Mouse (Mus musculus) small intestine, adult 2 months (tissue): ENCODE results near the gene C87436. TPM values are rescaled to one million over a fixed set of nuclear protein-coding genes. Genes with fewer than 3 reads are reported as not detected.

Source experiments
- H3K27ac ChIP-seq: fragments of 200-500 bp; 2 replicates; pipeline ENCODE4 v1.5.1; 2012; ENCODE audit warnings: low read depth, low read length, control low read depth, inconsistent platforms; ENCODE audit not compliant: insufficient read depth
- H3K27me3 ChIP-seq: fragments of 200-500 bp; 2 replicates; pipeline ENCODE4 v1.6.1; 2012; ENCODE audit warnings: mild to moderate bottlenecking, moderate library complexity, low read length, inconsistent platforms; ENCODE audit not compliant: control insufficient read depth, insufficient read depth
- H3K36me3 ChIP-seq: fragments of 200-500 bp; 2 replicates; pipeline ENCODE4 v1.6.1; 2012; ENCODE audit warnings: mild to moderate bottlenecking, low read length, control low read depth, inconsistent platforms; ENCODE audit not compliant: control insufficient read depth, insufficient read depth
- H3K4me1 ChIP-seq: fragments of 200-500 bp; 2 replicates; pipeline ENCODE4 v1.6.1; 2012; ENCODE audit warnings: low read length, inconsistent platforms, mixed read lengths; ENCODE audit not compliant: control insufficient read depth, insufficient read depth, insufficient read length
- H3K4me3 ChIP-seq: fragments of 200-500 bp; 2 replicates; pipeline ENCODE4 v1.5.1; 2012; ENCODE audit warnings: low read depth, mild to moderate bottlenecking, control low read depth, inconsistent platforms, low read length, moderate library complexity
- CTCF ChIP-seq: fragments of 200-500 bp; IDR thresholded peaks from 2 replicates; pipeline ENCODE4 v1.5.1; 2012; ENCODE audit warnings: low read depth, mild to moderate bottlenecking, control low read depth, inconsistent platforms, low read length, moderate library complexity, mixed read lengths; ENCODE audit not compliant: insufficient replicate concordance, insufficient read length; ENCODE audit errors: extremely low read depth
- POLR2A ChIP-seq: fragments of 200-500 bp; IDR thresholded peaks from 2 replicates; pipeline ENCODE4 v1.6.1; 2012; ENCODE audit warnings: low read depth, mild to moderate bottlenecking, control low read depth, inconsistent platforms, low read length, moderate library complexity
- WGBS: fragments of 180-500 bp; shearing (Covaris S2); methylation state at CpG from one replicate; pipeline ENCODE4 v1.1.7; 2018; 5-methylcytosine and 5-hydroxymethylcytosine counted together
- polyA plus RNA-seq: library from polyadenylated mRNA; depleted of rRNA; stranded (reverse); fragments of >200 nt; gene quantifications from 2 replicates; pipeline ENCODE4 v1.2.3, GENCODE M21; 2012

The C87436 gene
- polyA plus RNA-seq, 1 experiment, result 4.1 TPM

GRCm38 (mm10) chr6:86396581-86397256, 41.5 kb upstream of the C87436 start, which contains the start of gene Pcyox1:
Pcyox1 (minus strand) TSS chr6:86397154.
- H3K27ac ChIP-seq, result peak within 1 kb of the TSS; percentile 72
- no peaks in the 10 kb centered on the region for H3K27me3 ChIP-seq
- H3K36me3 ChIP-seq, result peaks cover 9% of the 10 kb centered on the region
- WGBS, result 1% methylated on average over 51 of the region's 51 CpGs
- TF ChIP-seq CTCF (no peak), POLR2A (peak; percentile 60)
- H3K4me1 ChIP-seq, result peaks cover 7% of the 10 kb centered on the region; the same call in 1 of the 2 replicates
- peak within 1 kb of the TSS; percentile 81 for H3K4me3 ChIP-seq

- peaks cover 7% of the 10 kb centered on the region; the same call in 1 of the 2 replicates for H3K4me1 ChIP-seq
- TF ChIP-seq CTCF (no peak), POLR2A (no peak)
- no peaks in the 10 kb centered on the region for H3K27me3 ChIP-seq
- H3K27ac ChIP-seq, result peak overlapping the region; percentile 50
- under 1% methylated on average over 14 of the region's 14 CpGs for WGBS
- H3K4me3 ChIP-seq, result peak overlapping the region; percentile 81
- 0 out of 2 replicates have a peak, but pooled peaks cover 3% of the 10 kb centered on the region for H3K36me3 ChIP-seq
Observed at GRCm38 (mm10) chr6:86397257-86397980, 40.8 kb upstream of the C87436 start.

GRCm38 (mm10) chr6:86398986-86399385, 39.2 kb upstream of the C87436 start:
- no peaks in the 10 kb centered on the region for H3K27me3 ChIP-seq
- WGBS, result 85% methylated on average over 2 of the region's 2 CpGs

GRCm38 (mm10) chr6:86399995-86400394, 38.2 kb upstream of the C87436 start:
- no peak overlapping the region for H3K4me3 ChIP-seq
- H3K4me1 ChIP-seq, result peaks cover 7% of the 10 kb centered on the region; the same call in 1 of the 2 replicates
- 29% methylated on average over 2 of the region's 2 CpGs for WGBS
- no peak overlapping the region for H3K27ac ChIP-seq
- H3K27me3 ChIP-seq, result no peaks in the 10 kb centered on the region
- no peaks in the 10 kb centered on the region for H3K36me3 ChIP-seq
- TF ChIP-seq POLR2A (no peak), CTCF (no peak)

More at GRCm38 (mm10) chr6:86398986-86399385, 39.2 kb upstream of the C87436 start:
- no peak overlapping the region for H3K27ac ChIP-seq
- 0 out of 2 replicates have a peak, but pooled peaks cover 2% of the 10 kb centered on the region for H3K36me3 ChIP-seq
- no peak overlapping the region for H3K4me3 ChIP-seq
- H3K4me1 ChIP-seq, result peaks cover 7% of the 10 kb centered on the region; the same call in 1 of the 2 replicates
- TF ChIP-seq CTCF, result no peak
- TF ChIP-seq POLR2A, result no peak

GRCm38 (mm10) chr6:86400972-86401371, 37.2 kb upstream of the C87436 start:
- no peak for TF ChIP-seq POLR2A
- TF ChIP-seq CTCF, result peak; percentile 79; the same call in 1 of the 2 replicates
- Histone ChIP-seq H3K27ac (no peak overlapping the region), H3K27me3 (no peaks in the 10 kb centered on the region), H3K4me1 (peaks cover 5% of the 10 kb centered on the region), H3K36me3 (no peaks in the 10 kb centered on the region), H3K4me3 (peak overlapping the region; percentile 36; the same call in 1 of the 2 replicates)
- WGBS, result 2% methylated on average over 9 of the region's 9 CpGs

- H3K36me3 ChIP-seq, result peaks cover 2% of the 10 kb centered on the region; the same call in 1 of the 2 replicates
- H3K27ac ChIP-seq, result no peak overlapping the region
- no peaks in the 10 kb centered on the region for H3K27me3 ChIP-seq
- WGBS, result 45% methylated on average over 12 of the region's 12 CpGs
- no peaks in the 10 kb centered on the region; the same call in none of the 2 replicates for H3K4me1 ChIP-seq
- H3K4me3 ChIP-seq, result no peak overlapping the region
- TF ChIP-seq CTCF, result no peak
- no peak for TF ChIP-seq POLR2A
Observed at GRCm38 (mm10) chr6:86402681-86403607, 35.2 kb upstream of the C87436 start.
